ENCODE assay signal across 9 mouse cellular contexts in genomic region chr1:181466601-181467320, GRCm38 (mm10). TPM values are rescaled to one million over a fixed set of nuclear protein-coding genes. Genes with fewer than 3 reads are reported as not detected.
DNase-seq lines count a peak whose midpoint lies in the region; ATAC-seq lines count a peak whose summit lies in the region.
"Had no signal": no experiment of that assay in that cellular context is flagged by ENCODE, and none has a peak within 500 bp of the region (broad histone marks: within the 10 kb centered on the region; RNA-seq: fewer than 3 reads in every experiment).

No protein-coding gene starts in this region.

- no peaks in the 10 kb centered on the region for H3K27me3 ChIP-seq in heart, embryonic 16.5 days (ENCODE audit: control insufficient read depth, insufficient read depth, low read length)
- H3K27me3 ChIP-seq in kidney, embryonic 15.5 days, result no peaks in the 10 kb centered on the region
- H3K27me3 ChIP-seq: embryonic facial prominence, embryonic 12.5 days had no signal

- no peaks in the 10 kb centered on the region; the same call in 1 of the 2 replicates for H3K36me3 ChIP-seq in heart, embryonic 16.5 days (ENCODE audit: control insufficient read depth, insufficient read depth)
- H3K36me3 ChIP-seq in kidney, embryonic 15.5 days, result no peaks in the 10 kb centered on the region
- H3K36me3 ChIP-seq: embryonic facial prominence, embryonic 12.5 days had no signal

- peaks cover 7% of the 10 kb centered on the region for H3K9me3 ChIP-seq in heart, embryonic 16.5 days (replicated peaks; ENCODE audit: control insufficient read depth, low read length)
- H3K9me3 ChIP-seq in kidney, embryonic 15.5 days (replicated peaks), result 0 out of 2 replicates have a peak, but pooled peaks cover 6% of the 10 kb centered on the region

- peaks cover 16% of the 10 kb centered on the region for H3K4me1 ChIP-seq in heart, embryonic 16.5 days (ENCODE audit: control insufficient read depth, insufficient read depth, low read length)
- H3K4me1 ChIP-seq in kidney, embryonic 15.5 days, result peaks cover 17% of the 10 kb centered on the region; the same call in 1 of the 2 replicates

- WGBS in heart, embryonic 16.5 days, result 25% methylated on average over 17 of the region's 17 CpGs
- WGBS in kidney, embryonic 15.5 days, result 68% methylated on average over 17 of the region's 17 CpGs

- H3K4me2 ChIP-seq in heart, embryonic 16.5 days (ENCODE audit: low read depth, low read length), result peak overlapping the region; percentile 56
- no peak overlapping the region for H3K4me2 ChIP-seq in kidney, embryonic 15.5 days
- H3K4me2 ChIP-seq: embryonic facial prominence, embryonic 12.5 days had no signal

- peak; percentile 18 for DNase-seq in lung, postnatal 10 days
- DNase-seq in lung, postnatal 4 days, result no peak
- peak; percentile 51 to 70 for DNase-seq in layer of hippocampus, postnatal 14 days (ENCODE audit: low spot score in 2 of 2)
- peak; percentile 60 for DNase-seq in right cerebral cortex, postnatal 4 days
- DNase-seq in thymus, adult 18-20 months, result no peak
- no peak for DNase-seq in gastrocnemius, adult 18-20 months (ENCODE audit: low spot score)

- peak overlapping the region; percentile 25 for H3K4me3 ChIP-seq in heart, embryonic 16.5 days (ENCODE audit: low read length)
- no peak overlapping the region for H3K4me3 ChIP-seq in kidney, embryonic 15.5 days (replicated peaks)
- H3K4me3 ChIP-seq: embryonic facial prominence, embryonic 12.5 days had no signal

- no peak overlapping the region for H3K9ac ChIP-seq in heart, embryonic 16.5 days (ENCODE audit: low read length)
- H3K9ac ChIP-seq in kidney, embryonic 15.5 days, result no peak overlapping the region
- H3K9ac ChIP-seq: embryonic facial prominence, embryonic 12.5 days had no signal

- H3K27ac ChIP-seq in heart, embryonic 16.5 days (ENCODE audit: low read length), result peak overlapping the region; percentile 79
- no peak overlapping the region for H3K27ac ChIP-seq in kidney, embryonic 15.5 days
- H3K27ac ChIP-seq: embryonic facial prominence, embryonic 12.5 days had no signal

- ATAC-seq in heart, embryonic 16.5 days (replicated peaks; ENCODE audit: extremely low read depth, insufficient read depth, low FRiP score), result peak; percentile 82
- ATAC-seq in kidney, embryonic 15.5 days (replicated peaks; ENCODE audit: low FRiP score), result no peak

RNA-seq across cellular contexts. Expression of gene Ccdc121, which starts 44.5 kb away (rescaled TPM):
- polyA plus RNA-seq in heart, embryonic 16.5 days (2015; fragmentation: Nextera tagmentation; extraction: Ambion mirVana), result 0.16 and 0.25 TPM in 2 replicates
- under 1 TPM; 0.58 to 0.69 TPM for total RNA-seq in layer of hippocampus, postnatal 14 days (2021)
- not detected for total RNA-seq in gastrocnemius, adult 18-20 months (2021)
- 0.08 and 0.32 TPM in 2 replicates for polyA plus RNA-seq in kidney, embryonic 15.5 days (2015; fragmentation: Nextera tagmentation; extraction: Ambion mirVana)

Comparison
In these comparisons a context has a peak if more than half of its experiments do, and no peak if none do; other contexts are left out.
1. DNase-seq: peak in lung, postnatal 10 days (single experiment), layer of hippocampus, postnatal 14 days (2 of 2) and right cerebral cortex, postnatal 4 days (single experiment); none in lung, postnatal 4 days (0 of 2), thymus, adult 18-20 months (0 of 2) and gastrocnemius, adult 18-20 months (single experiment).